Mouse (Mus musculus) liver, postnatal 0 days (tissue): ENCODE results near the gene Nes. TPM values are rescaled to one million over a fixed set of nuclear protein-coding genes. Genes with fewer than 3 reads are reported as not detected.

Experiments used
- ATAC-seq: fragments of 200-750 bp; cut with Nextera tagmentation; 2 replicates; pipeline ENCODE4 v1.8.0; 2017; ENCODE audit warnings: mild to moderate bottlenecking, moderate library complexity
- DNase-seq: peaks from one replicate; pipeline ENCODE4 v3.0.0-alpha.2; 2016
- H3K27ac ChIP-seq: fragments of 300-500 bp; sonication (generic); 2 replicates; pipeline ENCODE4 v1.5.1; 2014; ENCODE audit warnings: antibody characterized with exemption, moderate library complexity, mild to moderate bottlenecking, low read depth
- H3K27me3 ChIP-seq: fragments of 300-500 bp; sonication (generic); 2 replicates; pipeline ENCODE4 v1.6.1; 2014; ENCODE audit warnings: low read length, control low read depth, mixed read lengths; ENCODE audit not compliant: insufficient read depth
- H3K36me3 ChIP-seq: fragments of 300-500 bp; sonication (generic); replicated peaks from 2 replicates; pipeline ENCODE4 v1.6.1; 2014; ENCODE audit warnings: mild to moderate bottlenecking, control low read depth, low read length, moderate library complexity, mixed read lengths; ENCODE audit not compliant: insufficient read depth
- H3K4me1 ChIP-seq: fragments of 300-500 bp; sonication (generic); 2 replicates; pipeline ENCODE4 v1.6.1; 2014; ENCODE audit warnings: antibody characterized with exemption, mild to moderate bottlenecking, control low read depth; ENCODE audit not compliant: insufficient read depth
- H3K4me2 ChIP-seq: fragments of 300-500 bp; sonication (generic); 2 replicates; pipeline ENCODE4 v1.6.1; 2014; ENCODE audit warnings: low read depth, mild to moderate bottlenecking, low read length, moderate library complexity, mixed read lengths
- H3K4me3 ChIP-seq: fragments of 300-500 bp; sonication (generic); 2 replicates; pipeline ENCODE4 v1.5.1; 2014; ENCODE audit warnings: low read depth, low read length
- H3K9ac ChIP-seq: fragments of 300-500 bp; sonication (generic); replicated peaks from 2 replicates; pipeline ENCODE4 v1.6.1; 2014; ENCODE audit warnings: mild to moderate bottlenecking, moderate library complexity
- H3K9me3 ChIP-seq: fragments of 300-500 bp; sonication (generic); 2 replicates; pipeline ENCODE4 v1.6.1; 2016; ENCODE audit warnings: mild to moderate bottlenecking, control low read depth, low read length, mixed read lengths
- CTCF ChIP-seq: sonication (generic); IDR thresholded peaks from 2 replicates; pipeline ENCODE4 v1.5.1; 2016; ENCODE audit warnings: antibody characterized with exemption, low read depth
- EP300 ChIP-seq: IDR thresholded peaks from 2 replicates; pipeline ENCODE4 v1.6.1; 2016; ENCODE audit warnings: antibody characterized with exemption, low read depth, mild to moderate bottlenecking
- WGBS: fragments of 180-500 bp; shearing (Covaris S2); extraction: QIAGEN DNeasy Blood & Tissue Kit; methylation state at CpG from one replicate; pipeline ENCODE4 v1.1.7; 2014; ENCODE audit not compliant: insufficient replicate concordance; 5-methylcytosine and 5-hydroxymethylcytosine counted together
- polyA plus RNA-seq: library from polyadenylated mRNA; unstranded; fragments of >200 nt; fragmentation: Nextera tagmentation; extraction: Ambion mirVana; gene quantifications from 2 replicates; pipeline ENCODE4 v1.2.1, GENCODE M21; 2015

The Nes gene
- polyA plus RNA-seq, 1 experiment from 2014 or later, result 0.83 TPM

DNA sequence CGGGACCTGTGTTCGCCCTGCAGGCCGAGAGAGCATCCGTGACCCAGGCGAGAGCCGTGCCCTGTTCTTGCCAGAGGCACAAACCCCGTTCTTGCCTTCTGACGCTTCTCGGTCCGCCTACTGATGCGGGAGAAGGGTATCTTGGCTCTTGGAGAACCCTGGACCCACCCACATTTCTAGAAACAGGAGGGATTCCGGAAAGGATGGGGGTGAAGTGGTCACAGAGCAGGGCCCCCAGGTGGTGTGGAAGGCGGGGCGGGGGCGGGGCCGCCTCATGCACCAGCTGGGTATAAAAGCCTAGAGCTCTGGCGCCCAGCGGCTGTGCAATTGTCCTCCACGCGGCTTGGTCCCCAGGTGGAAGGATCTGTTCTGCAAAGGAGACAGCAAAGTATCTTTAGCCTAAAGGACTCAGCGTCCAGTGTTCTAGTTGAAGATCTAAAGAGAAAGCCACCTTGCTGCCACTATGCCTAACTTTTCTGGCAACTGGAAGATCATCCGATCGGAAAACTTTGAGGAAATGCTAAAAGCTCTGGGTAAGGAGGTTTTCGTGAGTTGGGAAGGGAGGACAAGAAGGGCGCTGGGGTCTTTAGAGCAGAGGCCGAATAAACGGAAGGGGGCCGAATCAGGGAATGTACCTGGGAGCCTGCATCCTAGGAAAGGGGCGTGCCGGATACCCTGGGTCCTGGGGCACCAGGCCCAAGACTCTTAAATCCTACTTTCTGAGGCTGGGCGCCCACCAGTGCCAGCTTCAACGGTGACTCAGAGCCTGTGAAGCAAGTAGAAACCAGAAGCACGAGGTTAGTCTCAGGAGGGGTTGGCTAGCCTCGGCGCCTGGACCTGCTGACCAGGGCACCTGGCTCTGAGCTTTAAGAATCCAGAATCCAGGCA is 22.3 kb upstream of the Nes start, which contains the start of gene Crabp2:
TSS of gene Crabp2 (plus strand) at position 289 of the 888 bp plus-strand sequence.
- no peaks in the 10 kb centered on the region for H3K36me3 ChIP-seq
- ATAC-seq, result no peak
- WGBS, result 4% methylated on average over 35 of the region's 35 CpGs
- no peak for DNase-seq
- no peak within 1 kb of the TSS for H3K27ac ChIP-seq
- H3K4me2 ChIP-seq, result peak within 1 kb of the TSS; percentile 26; the same call in 1 of the 2 replicates
- H3K9me3 ChIP-seq, result no peaks in the 10 kb centered on the region
- H3K4me3 ChIP-seq, result peak within 1 kb of the TSS; percentile 19; the same call in 1 of the 2 replicates
- TF ChIP-seq CTCF, result no peak
- no peak for TF ChIP-seq EP300
- H3K27me3 ChIP-seq, result peaks cover 75% of the 10 kb centered on the region
- H3K9ac ChIP-seq, result no peak within 1 kb of the TSS; the same call in 1 of the 2 replicates
- peaks cover 11% of the 10 kb centered on the region for H3K4me1 ChIP-seq

DNA sequence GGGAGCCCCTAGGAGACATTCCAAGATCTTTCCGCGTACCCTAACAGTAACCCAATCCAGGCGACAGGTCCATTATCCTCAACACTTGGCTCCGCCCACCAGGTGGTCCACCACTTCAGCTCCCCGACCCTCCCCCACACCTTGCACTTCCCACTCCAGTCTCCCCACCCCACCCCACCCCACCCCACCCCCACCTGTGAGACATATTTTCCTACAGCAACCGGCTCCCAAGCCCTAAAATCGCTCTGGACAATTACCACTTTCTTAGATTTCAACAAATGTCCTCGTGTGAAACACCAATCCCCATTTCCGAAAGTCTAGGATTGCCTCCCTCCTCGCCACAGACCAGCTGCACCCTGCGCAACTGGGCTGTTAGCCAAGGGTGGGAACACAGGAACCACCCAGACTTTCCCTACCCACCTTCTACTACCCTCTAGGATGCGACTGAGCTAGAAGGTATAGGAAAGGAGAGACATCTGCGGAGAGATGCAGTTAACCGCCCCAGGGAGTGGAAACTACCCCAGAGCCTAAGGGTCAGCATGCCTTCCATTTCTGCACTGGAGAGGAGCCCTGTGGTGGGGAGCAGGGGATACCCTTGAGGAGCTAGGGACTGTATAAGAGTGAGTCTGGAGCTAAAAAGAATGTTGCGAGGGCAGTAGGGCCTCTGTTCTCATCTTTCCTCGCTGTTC is 21.5 kb upstream of the Nes start:
- no peak for ATAC-seq
- 17% methylated on average over 16 of the region's 16 CpGs for WGBS
- no peak for DNase-seq
- Histone ChIP-seq H3K4me1 (peaks cover 11% of the 10 kb centered on the region), H3K27me3 (peaks cover 80% of the 10 kb centered on the region), H3K9me3 (no peaks in the 10 kb centered on the region), H3K27ac (no peak overlapping the region), H3K4me2 (no peak overlapping the region), H3K36me3 (no peaks in the 10 kb centered on the region), H3K4me3 (no peak overlapping the region), H3K9ac (no peak overlapping the region)
- TF ChIP-seq EP300, result no peak
- no peak for TF ChIP-seq CTCF

DNA sequence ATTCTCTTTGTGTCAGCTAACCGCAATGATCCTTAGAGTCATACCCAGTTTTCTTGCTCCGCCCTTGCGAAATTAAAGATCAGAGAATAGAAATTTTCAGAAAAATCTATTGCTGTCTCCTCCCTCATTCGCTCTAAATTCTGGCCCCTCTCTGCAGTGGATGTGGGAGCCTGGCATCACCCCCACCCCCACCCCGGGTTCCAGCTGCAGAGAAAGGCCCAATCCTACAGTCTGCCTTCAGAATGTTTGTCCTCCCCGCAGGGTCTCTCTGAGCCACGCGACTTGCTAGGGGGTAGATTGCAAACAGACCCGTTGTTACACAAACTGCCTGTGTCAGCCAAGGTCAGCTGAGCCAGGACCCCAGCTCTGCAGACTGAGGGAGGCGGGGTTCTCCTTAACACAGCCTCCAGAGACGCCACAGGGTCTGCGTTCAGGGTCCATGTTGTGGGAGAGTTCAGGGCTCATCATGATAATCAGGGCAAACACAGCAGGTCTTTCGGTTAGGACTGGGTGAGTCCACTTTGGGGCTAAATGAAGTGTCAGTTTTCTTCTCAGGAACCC is 20.8 kb upstream of the Nes start:
- Histone ChIP-seq H3K27me3 (peaks cover 80% of the 10 kb centered on the region), H3K9ac (no peak overlapping the region), H3K36me3 (no peaks in the 10 kb centered on the region), H3K9me3 (no peaks in the 10 kb centered on the region), H3K4me1 (peaks cover 11% of the 10 kb centered on the region), H3K4me3 (no peak overlapping the region), H3K27ac (no peak overlapping the region), H3K4me2 (no peak overlapping the region)
- ATAC-seq (no peak), DNase-seq (no peak)
- 12% methylated on average over 13 of the region's 13 CpGs for WGBS
- TF ChIP-seq CTCF, result no peak
- TF ChIP-seq EP300, result no peak

DNA sequence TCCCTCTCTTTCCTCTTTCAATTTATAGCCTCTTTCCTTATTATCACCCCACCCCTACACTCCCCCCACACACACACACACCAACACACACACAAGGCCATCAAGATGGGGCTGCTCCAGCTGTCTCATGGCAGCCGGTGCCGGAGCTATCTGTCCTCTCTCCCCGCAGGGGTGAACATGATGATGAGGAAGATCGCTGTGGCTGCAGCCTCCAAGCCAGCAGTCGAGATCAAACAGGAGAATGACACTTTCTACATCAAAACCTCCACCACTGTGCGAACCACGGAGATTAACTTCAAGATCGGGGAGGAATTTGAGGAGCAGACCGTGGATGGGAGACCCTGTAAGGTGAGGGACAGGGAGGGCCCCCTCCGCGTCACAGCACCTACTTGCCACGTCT is 18.9 kb upstream of the Nes start:
- 10% methylated on average over 12 of the region's 12 CpGs for WGBS
- peaks cover 11% of the 10 kb centered on the region for H3K4me1 ChIP-seq
- H3K9me3 ChIP-seq, result no peaks in the 10 kb centered on the region
- ATAC-seq (no peak), DNase-seq (no peak)
- H3K4me3 ChIP-seq, result 0 out of 2 replicates have a peak overlapping the region, but pooled peaks have one; percentile 4
- H3K27ac ChIP-seq, result no peak overlapping the region
- peaks cover 67% of the 10 kb centered on the region for H3K27me3 ChIP-seq
- 0 out of 2 replicates have a peak overlapping the region, but pooled peaks have one; percentile 47 for H3K4me2 ChIP-seq
- TF ChIP-seq EP300 (no peak), CTCF (no peak)
- H3K9ac ChIP-seq, result no peak overlapping the region
- no peaks in the 10 kb centered on the region for H3K36me3 ChIP-seq

DNA sequence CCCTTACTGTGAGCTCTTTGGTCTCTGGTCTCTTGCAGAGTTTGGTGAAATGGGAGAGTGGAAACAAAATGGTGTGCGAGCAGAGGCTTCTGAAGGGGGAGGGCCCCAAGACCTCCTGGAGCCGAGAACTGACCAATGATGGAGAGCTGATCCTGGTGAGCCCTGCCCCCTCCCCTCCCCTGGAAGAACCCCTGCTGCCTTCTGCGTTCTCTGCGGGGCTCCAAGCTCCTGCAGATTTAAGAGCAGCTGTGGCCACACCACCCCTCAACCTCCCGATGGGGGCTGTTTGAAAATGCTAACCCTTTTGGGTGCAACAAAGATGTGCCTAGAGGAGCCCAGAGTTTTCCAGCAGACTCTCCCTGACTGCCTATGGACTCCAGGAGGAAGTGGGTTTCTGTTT is 18.4 kb upstream of the Nes start:
- no peak overlapping the region for H3K27ac ChIP-seq
- no peaks in the 10 kb centered on the region for H3K9me3 ChIP-seq
- ATAC-seq (no peak), DNase-seq (no peak)
- no peaks in the 10 kb centered on the region for H3K36me3 ChIP-seq
- peaks cover 62% of the 10 kb centered on the region for H3K27me3 ChIP-seq
- H3K4me1 ChIP-seq, result peaks cover 9% of the 10 kb centered on the region
- 0 out of 2 replicates have a peak overlapping the region, but pooled peaks have one; percentile 11 for H3K9ac ChIP-seq
- H3K4me3 ChIP-seq, result 0 out of 2 replicates have a peak overlapping the region, but pooled peaks have one; percentile 4
- no peak for TF ChIP-seq EP300
- no peak for TF ChIP-seq CTCF
- WGBS, result 0% methylated on average over 5 of the region's 5 CpGs
- peak overlapping the region; percentile 47 for H3K4me2 ChIP-seq

DNA sequence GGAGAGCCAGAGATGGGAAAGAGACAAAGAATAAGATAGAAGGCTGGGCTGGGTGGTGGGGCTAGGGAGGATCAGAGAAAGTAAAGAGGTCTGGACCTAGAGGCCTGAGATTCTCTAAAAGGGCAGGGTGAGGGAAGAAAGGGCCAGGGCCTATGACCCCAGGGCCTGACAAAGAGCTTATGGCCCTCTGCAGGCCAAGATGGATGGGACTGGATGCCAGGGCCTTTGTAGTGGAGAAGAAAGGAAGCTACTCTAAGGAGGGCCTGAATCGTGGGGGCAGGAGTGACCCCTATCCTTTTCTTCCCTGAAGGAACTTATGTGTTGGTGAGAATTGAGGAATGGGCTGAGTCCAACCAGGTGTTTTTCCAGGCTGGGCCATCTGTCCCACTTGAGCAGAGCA is 12.8 kb upstream of the Nes start:
- ATAC-seq (no peak), DNase-seq (no peak)
- no peak overlapping the region for H3K4me3 ChIP-seq
- H3K36me3 ChIP-seq, result no peaks in the 10 kb centered on the region
- no peak overlapping the region for H3K4me2 ChIP-seq
- peaks cover 10% of the 10 kb centered on the region; the same call in 1 of the 2 replicates for H3K4me1 ChIP-seq
- no peak overlapping the region for H3K27ac ChIP-seq
- H3K9me3 ChIP-seq, result no peaks in the 10 kb centered on the region
- 72% methylated on average over 1 of the region's 1 CpGs for WGBS
- peaks cover 26% of the 10 kb centered on the region for H3K27me3 ChIP-seq
- TF ChIP-seq CTCF (no peak), EP300 (no peak)
- H3K9ac ChIP-seq, result no peak overlapping the region
